Mouse (Mus musculus) midbrain, postnatal 0 days (tissue): ENCODE results near the gene Cyth2. TPM values are rescaled to one million over a fixed set of nuclear protein-coding genes. Genes with fewer than 3 reads are reported as not detected.

Experiments used
- ATAC-seq: fragments of 200-750 bp; cut with Nextera tagmentation; 2 replicates; pipeline ENCODE4 v1.8.0; 2017; ENCODE audit warnings: moderate number of reproducible peaks, mild to moderate bottlenecking, moderate TSS enrichment, moderate library complexity; ENCODE audit not compliant: low FRiP score
- DNase-seq: peaks from one replicate; pipeline ENCODE4 v3.0.0-alpha.2; 2015; ENCODE audit warnings: low spot score
- H3K27ac ChIP-seq: fragments of 300-500 bp; sonication (generic); 2 replicates; pipeline ENCODE4 v1.5.1; 2014; ENCODE audit warnings: low read depth, mild to moderate bottlenecking, low read length, mixed read lengths
- H3K27me3 ChIP-seq: fragments of 300-500 bp; sonication (generic); 2 replicates; pipeline ENCODE4 v1.6.1; 2014; ENCODE audit warnings: low read length, control low read depth, mixed read lengths; ENCODE audit not compliant: insufficient read depth
- H3K36me3 ChIP-seq: fragments of 300-500 bp; sonication (generic); 2 replicates; pipeline ENCODE4 v1.6.1; 2014; ENCODE audit warnings: low read length, control low read depth, mixed read lengths; ENCODE audit not compliant: insufficient read depth
- H3K4me1 ChIP-seq: fragments of 300-500 bp; sonication (generic); 2 replicates; pipeline ENCODE4 v1.6.1; 2014; ENCODE audit warnings: mild to moderate bottlenecking, control low read depth, antibody characterized with exemption, low read length, mixed read lengths; ENCODE audit not compliant: insufficient read depth
- H3K4me2 ChIP-seq: fragments of 300-500 bp; sonication (generic); 2 replicates; pipeline ENCODE4 v1.6.1; 2014; ENCODE audit warnings: low read depth, mild to moderate bottlenecking, low read length, mixed read lengths; ENCODE audit not compliant: poor library complexity, severe bottlenecking
- H3K4me3 ChIP-seq: fragments of 300-500 bp; sonication (generic); 2 replicates; pipeline ENCODE4 v1.5.1; 2014; ENCODE audit warnings: low read depth, mild to moderate bottlenecking, low read length, moderate library complexity
- H3K9ac ChIP-seq: fragments of 300-500 bp; sonication (generic); replicated peaks from 2 replicates; pipeline ENCODE4 v1.6.1; 2014; ENCODE audit warnings: mild to moderate bottlenecking, low read length, moderate library complexity, mixed read lengths; ENCODE audit not compliant: poor library complexity, severe bottlenecking
- H3K9me3 ChIP-seq: fragments of 300-500 bp; sonication (generic); 2 replicates; pipeline ENCODE4 v1.6.1; 2016; ENCODE audit warnings: low read length, control low read depth
- CTCF ChIP-seq: IDR thresholded peaks from 2 replicates; pipeline ENCODE4 v1.5.1; 2016; ENCODE audit warnings: antibody characterized with exemption, mild to moderate bottlenecking
- WGBS: fragments of 180-500 bp; shearing (Covaris S2); extraction: QIAGEN DNeasy Blood & Tissue Kit; methylation state at CpG from one replicate; pipeline ENCODE4 v1.1.7; 2014; 5-methylcytosine and 5-hydroxymethylcytosine counted together
- polyA plus RNA-seq: library from polyadenylated mRNA; unstranded; fragments of >200 nt; fragmentation: Nextera tagmentation; extraction: Ambion mirVana; gene quantifications from 2 replicates; pipeline ENCODE4 v1.2.1, GENCODE M21; 2015
- total RNA-seq: library from RNA; depleted of rRNA; stranded (reverse); fragments of >200 nt; gene quantifications from 2 replicates; pipeline ENCODE4 v1.2.3, GENCODE M21; 2014

The Cyth2 gene
- total and polyA plus RNA-seq, 2 experiments from 2014 or later = 210 to 236 TPM

GRCm38 (mm10) chr7:45819843-45820242 lies 5.5 kb upstream of the Cyth2 start:
- DNase-seq = no peak
- no peaks in the 10 kb centered on the region for H3K27me3 ChIP-seq
- no peaks in the 10 kb centered on the region for H3K9me3 ChIP-seq
- H3K4me3 ChIP-seq = no peak overlapping the region
- peaks cover 7% of the 10 kb centered on the region for H3K4me1 ChIP-seq
- H3K36me3 ChIP-seq = peaks cover 12% of the 10 kb centered on the region
- WGBS = 15% methylated on average over 25 of the region's 25 CpGs
- no peak for ATAC-seq
- TF ChIP-seq CTCF = no peak
- H3K27ac ChIP-seq = no peak overlapping the region
- no peak overlapping the region for H3K9ac ChIP-seq
- H3K4me2 ChIP-seq = no peak overlapping the region

DNA sequence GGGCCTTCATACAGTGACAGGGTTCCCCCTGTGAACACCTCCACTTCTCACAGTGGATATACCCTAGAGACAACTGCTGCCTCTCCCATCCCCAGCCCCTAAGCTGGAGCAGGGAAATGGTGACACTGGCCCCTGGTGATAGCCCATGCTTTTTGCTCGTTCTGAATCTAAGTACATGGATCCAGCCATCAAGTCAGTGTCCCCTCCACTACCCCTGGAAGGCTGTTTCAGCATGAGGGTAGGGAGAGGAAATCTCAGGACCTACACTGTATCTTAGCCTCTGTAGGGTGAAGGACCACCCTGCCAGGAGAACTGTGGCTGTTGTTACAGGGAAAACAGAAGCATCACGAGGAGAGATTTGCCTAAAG lies 1.6 kb upstream of the Cyth2 start:
- Histone ChIP-seq H3K27me3 (no peaks in the 10 kb centered on the region), H3K4me3 (no peak overlapping the region), H3K27ac (peak overlapping the region; percentile 64; the same call in 1 of the 2 replicates), H3K9ac (no peak overlapping the region), H3K4me2 (no peak overlapping the region), H3K9me3 (no peaks in the 10 kb centered on the region), H3K36me3 (peaks cover 16% of the 10 kb centered on the region), H3K4me1 (peaks cover 13% of the 10 kb centered on the region)
- 27% methylated on average over 2 of the region's 2 CpGs for WGBS
- TF ChIP-seq CTCF = no peak
- ATAC-seq = no peak
- no peak for DNase-seq

DNA sequence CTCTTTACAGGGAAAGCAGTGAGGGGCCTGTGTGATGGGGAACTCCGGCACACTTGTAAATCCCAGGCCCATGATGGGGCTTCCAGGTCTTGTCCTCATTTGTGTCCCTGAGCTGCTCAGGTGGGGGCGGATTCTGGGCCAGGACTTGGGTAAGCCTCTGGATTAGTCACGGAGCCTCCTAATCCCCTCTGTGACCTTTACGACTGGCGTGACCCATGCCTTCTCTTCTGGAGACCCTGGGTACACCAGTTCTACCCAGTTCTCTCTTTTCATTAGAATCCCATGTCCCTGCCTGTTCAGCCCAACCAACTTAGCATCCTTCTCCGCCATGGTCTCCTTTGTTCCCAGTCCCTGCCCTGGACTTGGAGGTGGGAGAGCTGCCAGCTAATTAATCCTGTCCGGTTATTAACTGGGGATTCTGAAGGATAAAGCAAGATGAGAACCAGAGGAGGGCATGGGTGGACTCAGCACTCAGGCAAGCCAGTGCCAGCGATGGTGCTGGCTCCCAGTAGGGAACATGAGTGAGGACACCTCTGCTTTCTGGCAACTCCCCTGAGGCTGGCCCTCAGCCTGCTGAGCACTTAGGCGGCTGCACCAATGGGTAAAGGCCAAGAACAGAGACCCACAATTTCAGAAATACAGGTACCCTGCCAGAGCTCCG lies 1.1 kb upstream of the Cyth2 start:
- peaks cover 22% of the 10 kb centered on the region for H3K36me3 ChIP-seq
- no peak overlapping the region for H3K4me3 ChIP-seq
- H3K27me3 ChIP-seq = no peaks in the 10 kb centered on the region
- H3K4me1 ChIP-seq = peaks cover 13% of the 10 kb centered on the region
- 20% methylated on average over 10 of the region's 10 CpGs for WGBS
- H3K4me2 ChIP-seq = peak overlapping the region; percentile 50
- DNase-seq (peak; percentile 40), ATAC-seq (no peak)
- no peak for TF ChIP-seq CTCF
- H3K27ac ChIP-seq = peak overlapping the region; percentile 64
- no peak overlapping the region for H3K9ac ChIP-seq
- no peaks in the 10 kb centered on the region for H3K9me3 ChIP-seq

DNA sequence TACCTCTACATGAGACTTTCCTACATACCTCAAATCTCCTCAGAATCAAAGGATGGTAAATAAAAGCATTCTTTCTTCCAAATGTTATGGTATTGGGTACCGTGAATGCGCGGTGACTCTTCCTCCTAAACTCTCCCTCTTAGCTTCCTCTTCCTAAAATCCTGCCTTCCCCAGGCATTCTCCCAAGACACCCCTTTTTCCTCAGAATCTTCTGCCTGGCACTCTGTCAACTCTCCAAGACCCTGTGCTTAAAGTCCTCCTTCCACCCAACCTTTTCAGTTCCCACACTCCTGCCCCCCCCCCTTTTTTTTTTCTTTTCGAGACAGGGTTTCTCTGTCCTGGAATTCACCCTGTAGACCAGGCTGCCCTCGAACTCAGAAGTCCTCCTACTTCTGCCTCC lies 460 bp upstream of the Cyth2 start:
- DNase-seq = no peak
- H3K27ac ChIP-seq = peak overlapping the region; percentile 64
- no peak for TF ChIP-seq CTCF
- H3K4me1 ChIP-seq = peaks cover 13% of the 10 kb centered on the region
- H3K4me3 ChIP-seq = peak overlapping the region; percentile 31
- peaks cover 28% of the 10 kb centered on the region for H3K36me3 ChIP-seq
- H3K27me3 ChIP-seq = no peaks in the 10 kb centered on the region
- no peaks in the 10 kb centered on the region for H3K9me3 ChIP-seq
- H3K9ac ChIP-seq = no peak overlapping the region
- peak overlapping the region; percentile 50 for H3K4me2 ChIP-seq
- 2% methylated on average over 5 of the region's 5 CpGs for WGBS
- no peak for ATAC-seq

- 82% methylated on average over 8 of the region's 8 CpGs for WGBS
- peak overlapping the region; percentile 98; the same call in 1 of the 2 replicates for H3K27ac ChIP-seq
- peaks cover 13% of the 10 kb centered on the region for H3K4me1 ChIP-seq
- peak overlapping the region; percentile 92 for H3K4me3 ChIP-seq
- no peaks in the 10 kb centered on the region for H3K9me3 ChIP-seq
- peak overlapping the region; percentile 100 for H3K9ac ChIP-seq
- peaks cover 46% of the 10 kb centered on the region for H3K36me3 ChIP-seq
- ATAC-seq = no peak
- H3K27me3 ChIP-seq = no peaks in the 10 kb centered on the region
- H3K4me2 ChIP-seq = peak overlapping the region; percentile 77
- DNase-seq = no peak
- TF ChIP-seq CTCF = no peak
Measured at GRCm38 (mm10) chr7:45812921-45813320, 1.5 kb downstream of the Cyth2 start.

DNA sequence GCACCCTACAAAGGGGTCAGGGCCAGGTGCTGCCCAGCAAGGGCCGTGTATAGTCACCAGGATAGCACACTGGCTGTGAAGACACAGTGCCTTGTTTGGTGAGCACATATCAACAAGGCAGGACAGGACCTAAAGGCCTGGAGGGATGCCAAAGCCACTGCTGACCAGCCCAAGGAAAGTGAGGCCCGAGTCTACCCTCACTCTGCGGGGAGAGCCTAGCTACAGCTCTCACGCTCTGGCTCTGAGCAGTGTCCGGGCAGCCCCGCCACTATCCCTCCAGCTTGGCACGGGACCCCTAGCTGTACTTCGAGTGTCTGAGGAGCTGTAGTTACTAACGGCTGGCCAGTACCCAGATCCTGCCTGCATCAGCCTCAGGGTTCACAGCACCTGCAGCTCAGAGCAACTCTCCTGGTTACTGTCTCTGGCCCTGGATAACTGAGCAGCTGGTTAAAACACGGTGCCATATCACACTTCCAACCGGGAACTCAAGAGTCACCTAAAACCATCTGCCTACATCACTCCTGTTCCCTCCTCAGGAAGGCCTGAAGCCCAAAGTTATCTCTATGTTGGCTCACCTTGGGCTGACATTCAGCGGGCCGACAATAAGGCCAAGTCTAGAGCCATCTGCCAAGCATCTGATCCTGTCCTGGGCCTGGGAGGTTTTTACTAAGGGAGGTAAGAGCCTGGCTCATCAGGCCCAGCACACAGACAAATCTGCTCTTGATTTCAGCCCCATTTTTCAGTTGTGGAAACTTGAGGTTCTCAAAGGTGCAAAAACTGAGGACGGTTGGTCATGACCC lies 4.9 kb downstream of the Cyth2 start:
- Histone ChIP-seq H3K27ac (no peak overlapping the region), H3K4me2 (no peak overlapping the region), H3K27me3 (no peaks in the 10 kb centered on the region), H3K4me3 (no peak overlapping the region), H3K9me3 (no peaks in the 10 kb centered on the region), H3K36me3 (peaks cover 65% of the 10 kb centered on the region), H3K4me1 (peaks cover 6% of the 10 kb centered on the region; the same call in 1 of the 2 replicates), H3K9ac (no peak overlapping the region)
- peak; percentile 21 for DNase-seq
- no peak for TF ChIP-seq CTCF
- no peak for ATAC-seq
- 83% methylated on average over 14 of the region's 14 CpGs for WGBS
